Mouse (Mus musculus): ENCODE measurements around the gene Fndc3c1.
"Not testable (repeated sequence)": the region's sequence is repeated elsewhere in the genome, so short reads cannot be mapped to it uniquely, and the experiment has no call there.

Gene Fndc3c1

DNA sequence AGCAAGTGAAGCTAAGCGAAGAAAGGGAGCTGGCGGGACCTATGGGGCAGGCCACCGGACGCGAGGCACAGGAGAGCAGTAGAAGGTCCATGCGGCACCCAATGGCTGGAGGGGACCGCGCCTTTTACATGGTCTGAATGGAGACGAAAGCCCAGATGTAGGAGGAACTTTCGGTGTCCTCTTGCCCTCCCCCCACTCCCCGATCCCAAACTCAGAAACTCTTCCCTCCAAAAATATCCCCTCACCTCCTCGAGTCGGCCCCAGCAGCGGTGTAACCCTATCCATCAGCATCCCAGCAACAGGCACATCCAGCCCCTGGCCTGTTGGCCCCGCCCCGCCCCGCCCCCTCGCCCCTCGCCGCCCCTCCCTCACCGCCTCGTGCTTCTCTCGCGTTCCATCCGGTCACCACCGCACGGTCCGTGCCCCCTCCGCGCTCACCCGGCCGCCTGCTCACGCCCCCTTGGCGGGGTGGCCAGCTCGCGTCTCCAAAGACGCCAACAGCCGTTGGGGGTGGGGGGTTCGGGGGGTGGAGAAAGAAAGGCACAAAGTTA, at the start of gene Fndc3c1:
Gene Fndc3c1, minus strand, starts transcription at position 301 of the 551 bp plus-strand sequence.
- DNase-seq (ENCODE audit: low spot score): no peak

- DNase-seq (ENCODE audit: low spot score): no peak
Observed at GRCm38 (mm10) chrX:106486451-106486850, 1.2 kb upstream of the Fndc3c1 start.

DNA sequence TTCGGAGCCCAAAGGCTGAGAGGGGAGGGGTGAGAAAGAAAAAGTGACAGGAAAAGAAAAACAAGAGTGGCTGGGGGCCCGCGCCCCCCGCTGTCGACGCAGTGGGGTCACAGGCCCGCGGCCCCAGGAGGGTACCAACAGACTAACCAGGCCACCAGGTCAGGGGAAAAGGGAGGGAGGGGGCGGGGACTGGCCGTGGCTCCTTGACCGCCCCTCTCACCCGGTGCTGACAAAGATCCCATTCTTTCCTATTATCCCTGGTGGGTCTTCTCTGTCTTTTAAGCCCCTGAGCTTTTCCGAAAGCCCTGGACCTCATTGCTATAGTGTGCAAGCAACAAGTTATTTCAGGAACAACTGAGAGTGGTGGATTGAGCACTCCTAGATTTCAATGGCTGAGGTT, 470 bp upstream of the Fndc3c1 start:
- DNase-seq (ENCODE audit: low spot score): no peak

- not testable (repeated sequence) for DNase-seq (ENCODE audit: low spot score)
Observed at GRCm38 (mm10) chrX:106479891-106480290, 5.3 kb downstream of the Fndc3c1 start.

- DNase-seq (ENCODE audit: low spot score): no peak
Observed at GRCm38 (mm10) chrX:106385304-106385703, 99.9 kb downstream of the Fndc3c1 start.

DNA sequence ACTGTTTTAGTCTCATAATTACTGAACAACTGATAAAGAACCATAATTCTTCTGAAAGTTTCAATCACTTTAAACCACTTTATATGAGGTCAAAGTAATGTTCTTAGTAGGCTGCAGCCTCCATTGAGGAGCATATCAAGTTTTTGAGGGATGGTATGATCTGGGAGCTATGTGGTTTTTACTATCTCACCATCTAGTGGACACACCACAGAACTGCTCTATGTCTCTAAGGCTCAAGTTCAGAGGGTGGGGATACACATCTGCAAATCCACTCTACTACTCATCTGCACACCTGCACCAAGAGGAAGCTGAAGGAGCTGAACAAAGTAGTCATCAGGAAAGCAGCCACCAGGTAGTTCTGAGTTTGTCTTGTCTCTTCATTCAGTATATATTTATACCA, 104.6 kb downstream of the Fndc3c1 start:
- DNase-seq (ENCODE audit: low spot score): no peak

Measured in layer of hippocampus, adult 11-12 months (tissue).